Mouse (Mus musculus) gastrocnemius, adult 18-20 months (tissue): ENCODE measurements around the gene Polq. TPM values are rescaled to one million over a fixed set of nuclear protein-coding genes. Genes with fewer than 3 reads are reported as not detected.

Experiments
- DNase-seq: peaks from one replicate; pipeline ENCODE4 v3.0.0; 2021; ENCODE audit warnings: low spot score
- long read RNA-seq, 2 experiments: library from polyadenylated mRNA; stranded (forward); transcript quantifications; one replicate each; pipeline ENCODE4 v2.0.0; 2021
- total RNA-seq, 2 experiments: library from RNA; stranded (reverse); gene quantifications; 2 replicates each; pipeline ENCODE4 v1.2.3; 2021

The Polq gene
- under 1 TPM; 0.59 to 0.75 TPM for total RNA-seq
- long read RNA-seq, experiment 1 = 0 reads
- long read RNA-seq, experiment 2 = 0 reads

DNA sequence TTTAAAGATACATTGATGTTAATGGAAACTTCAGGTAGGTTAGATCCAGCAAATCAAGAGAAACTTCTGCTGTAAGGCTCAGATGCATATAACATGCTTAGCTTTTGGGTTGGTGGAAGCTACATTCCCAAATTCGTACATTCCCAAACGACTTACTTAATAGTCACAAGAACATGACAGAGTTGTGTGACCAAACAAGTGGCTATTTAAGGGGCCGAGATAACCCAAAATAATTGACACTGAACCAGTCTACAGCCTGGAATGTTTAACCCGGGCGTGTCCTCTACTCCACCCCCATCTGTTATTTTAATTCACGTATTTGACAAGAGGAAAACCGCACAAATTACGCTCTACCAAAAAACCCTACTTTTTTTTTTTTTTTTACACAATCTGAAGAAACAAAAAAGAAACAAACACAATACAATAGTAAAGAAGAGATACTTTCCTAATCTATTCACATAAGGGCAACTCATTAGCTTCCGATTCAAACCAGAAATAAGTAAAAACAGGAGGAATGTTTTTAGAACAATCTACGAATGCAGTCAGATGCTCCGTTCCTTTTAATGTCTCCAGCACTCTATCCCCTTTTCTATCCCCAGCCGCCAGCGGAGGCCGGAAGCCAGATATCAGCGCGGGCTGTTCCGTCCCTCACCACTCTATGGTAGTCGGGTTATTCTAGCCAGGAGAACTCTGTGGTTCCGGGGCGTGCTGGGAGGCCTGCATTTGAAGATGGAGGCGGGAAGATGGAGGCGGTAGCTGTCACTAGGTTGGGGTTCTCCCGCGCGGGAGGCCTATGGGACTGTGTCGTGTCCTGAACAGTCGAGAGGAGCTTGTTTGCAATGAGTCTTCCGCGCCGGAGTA is at the start of gene Polq:
Polq (plus strand) TSS at position 726 of the 861 bp plus-strand sequence.
- peak; percentile 95 for DNase-seq

DNA sequence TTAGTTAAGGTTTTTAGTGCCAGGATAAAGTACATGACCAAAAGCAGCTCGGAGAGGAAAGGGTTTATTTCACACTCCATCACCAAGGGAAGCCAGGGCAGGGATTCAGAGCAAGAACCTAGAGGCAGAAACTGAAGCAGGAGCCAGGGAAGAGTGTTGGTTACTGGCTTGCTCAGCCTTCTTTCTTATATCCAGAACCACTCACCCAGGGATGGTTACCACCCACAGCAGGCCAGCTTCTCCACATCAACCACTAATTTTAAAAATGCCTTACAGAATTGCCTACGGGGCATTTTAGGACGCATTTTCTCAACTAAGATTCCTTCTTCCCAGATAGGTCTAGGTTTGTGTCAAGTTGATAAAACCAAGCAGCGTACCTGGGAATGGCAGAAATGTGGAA is 48.2 kb upstream of the Polq start:
- DNase-seq = no peak

DNA sequence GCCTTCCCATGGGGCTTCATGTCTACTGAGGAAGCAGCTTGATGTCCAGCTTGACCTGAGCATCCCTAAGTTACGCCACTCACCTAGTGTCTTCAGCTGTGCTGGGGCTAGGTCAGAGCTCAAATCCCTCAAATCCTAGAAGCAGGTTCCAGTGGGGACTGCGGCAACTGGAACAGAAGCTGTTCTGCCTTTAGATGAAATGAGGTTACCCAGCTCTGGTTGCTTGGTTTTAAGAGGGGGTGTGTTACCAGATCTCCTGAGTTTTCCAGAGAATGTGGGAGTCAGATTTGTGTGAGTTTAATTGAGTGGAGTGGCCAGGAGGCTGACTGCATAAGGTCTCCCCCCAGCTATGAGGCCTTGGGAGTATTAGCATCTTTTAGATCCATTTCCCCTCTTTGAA is 32.5 kb upstream of the Polq start:
- DNase-seq = no peak

DNA sequence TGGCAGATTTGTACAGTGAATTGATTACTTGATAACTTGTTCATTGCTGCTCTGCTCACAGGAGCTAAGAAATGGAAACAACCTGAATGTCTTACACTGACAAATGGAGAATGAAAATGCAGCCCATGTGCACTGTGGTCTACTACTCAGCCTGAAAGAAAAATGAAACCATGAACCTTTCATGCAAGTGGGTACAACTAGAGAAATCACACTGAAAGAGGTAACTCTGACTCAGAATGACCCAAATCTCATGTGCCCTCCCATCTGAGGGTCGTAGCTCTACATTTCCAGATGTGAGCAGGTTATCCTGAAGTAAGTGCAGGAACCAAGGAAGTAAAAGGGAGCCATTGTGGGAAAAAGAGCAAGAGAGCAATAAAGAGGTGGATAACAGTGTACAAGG is 27.8 kb upstream of the Polq start:
- DNase-seq = no peak

DNA sequence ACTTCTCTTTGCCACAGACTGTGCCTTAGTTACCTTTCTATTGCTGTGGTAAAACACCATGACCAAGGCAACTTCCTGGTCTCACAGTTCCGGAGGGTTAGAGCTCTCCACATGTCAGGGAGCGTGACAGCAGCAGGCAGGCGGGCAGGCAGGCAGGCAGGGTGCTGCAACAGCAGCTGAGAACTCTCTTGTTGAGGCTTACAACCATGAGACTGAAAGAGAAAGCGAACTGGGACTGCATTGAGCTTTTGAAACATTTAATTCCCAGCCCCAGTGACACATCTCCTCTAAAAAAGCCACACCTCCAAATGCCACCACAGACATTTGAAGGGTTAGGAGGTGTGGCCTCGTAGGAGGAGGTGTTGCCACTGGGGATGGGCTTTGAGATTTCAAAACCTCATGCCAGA is 25.9 kb upstream of the Polq start:
- no peak for DNase-seq

DNA sequence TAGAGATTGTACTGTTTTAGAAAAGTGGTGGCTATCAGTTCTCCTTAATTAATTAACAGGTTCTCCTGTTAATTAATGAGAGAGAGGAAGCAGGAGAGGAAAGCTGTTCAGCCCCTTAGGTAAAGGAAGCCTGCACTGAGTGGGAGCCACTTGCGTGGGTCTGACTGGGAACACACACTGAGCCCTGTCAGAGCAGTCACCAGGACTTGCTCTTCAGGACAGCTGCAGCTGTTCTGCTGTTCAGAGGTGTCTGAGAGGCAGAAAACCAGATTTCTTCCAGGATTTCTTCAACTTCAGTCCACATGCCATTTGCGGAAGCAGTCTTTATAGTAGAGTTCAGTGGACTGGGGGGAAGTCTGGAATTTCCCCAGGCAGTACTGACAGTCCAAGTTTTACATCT is 24.2 kb upstream of the Polq start:
- DNase-seq = no peak

DNA sequence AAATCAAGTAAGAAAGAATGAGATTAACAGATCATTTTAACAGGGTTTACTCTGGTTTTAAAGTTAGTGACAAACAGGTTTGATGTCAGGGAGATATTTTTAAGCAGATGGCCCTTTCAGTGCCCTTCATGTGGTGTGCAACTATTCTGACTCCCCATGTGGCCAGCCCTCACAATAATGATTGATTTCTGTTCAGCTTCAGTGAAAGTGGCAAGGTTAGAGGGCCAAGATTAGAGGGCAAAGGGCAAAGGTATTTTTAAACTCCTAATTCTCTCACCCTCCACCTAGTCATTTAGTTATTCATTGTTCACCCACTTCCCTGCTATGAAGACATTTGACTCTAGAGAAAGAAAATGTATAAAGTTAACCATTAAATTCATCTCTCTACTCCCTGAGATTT is 23.5 kb upstream of the Polq start:
- no peak for DNase-seq

DNA sequence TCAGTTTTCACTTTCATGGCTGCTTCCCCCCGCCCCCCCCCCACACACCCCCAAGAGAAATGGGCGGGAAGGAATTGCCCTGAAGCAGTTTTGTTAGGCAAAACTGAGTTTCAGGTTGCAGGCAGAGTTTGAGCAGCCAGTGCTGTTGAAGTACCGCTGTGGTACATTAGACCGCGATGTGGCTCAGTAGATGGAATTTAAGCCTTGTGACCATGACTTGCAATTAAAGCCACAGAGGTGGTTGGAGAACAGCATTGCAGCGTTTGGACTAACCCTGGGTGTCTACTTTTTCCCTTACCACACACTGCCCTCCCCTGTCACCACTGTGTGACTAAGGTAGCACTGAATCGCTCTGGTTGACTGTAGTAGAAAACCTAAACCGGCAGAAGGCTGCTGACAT is 22.1 kb upstream of the Polq start:
- peak; percentile 73 for DNase-seq

DNA sequence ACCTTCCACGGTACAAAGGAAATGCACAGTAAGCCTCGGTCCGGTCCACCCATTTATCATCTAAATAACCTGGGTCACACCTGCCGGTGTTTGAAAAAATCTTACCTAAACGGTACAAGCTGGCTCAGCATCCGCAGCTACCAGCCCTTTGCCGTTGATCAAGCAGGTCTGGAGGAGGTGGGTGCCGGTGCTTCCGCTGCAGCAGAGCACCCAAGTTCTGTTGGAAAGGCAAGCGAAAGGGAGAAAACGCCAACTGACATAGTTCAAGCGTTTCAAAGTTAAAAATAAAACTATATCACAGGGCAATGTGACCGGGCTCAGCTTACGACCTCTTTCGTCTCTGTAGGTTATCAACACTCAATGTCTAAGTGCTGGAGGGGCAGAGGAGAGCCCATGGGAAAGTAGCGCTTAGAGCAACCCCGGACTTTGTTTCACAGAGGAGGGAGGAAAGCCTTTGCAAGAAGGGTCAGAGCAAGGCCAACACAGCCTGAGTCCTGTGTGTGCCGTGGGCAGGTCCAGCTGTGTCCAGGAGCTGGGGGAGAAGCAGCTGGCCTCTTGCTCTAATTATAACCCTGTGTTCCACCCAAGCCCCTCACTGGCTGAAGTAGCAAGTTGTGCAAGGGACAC is 21.5 kb upstream of the Polq start, which contains the start of gene Fbxo40:
Fbxo40 (minus strand) TSS at position 469 of the 627 bp plus-strand sequence.
- DNase-seq = peak; percentile 71

DNA sequence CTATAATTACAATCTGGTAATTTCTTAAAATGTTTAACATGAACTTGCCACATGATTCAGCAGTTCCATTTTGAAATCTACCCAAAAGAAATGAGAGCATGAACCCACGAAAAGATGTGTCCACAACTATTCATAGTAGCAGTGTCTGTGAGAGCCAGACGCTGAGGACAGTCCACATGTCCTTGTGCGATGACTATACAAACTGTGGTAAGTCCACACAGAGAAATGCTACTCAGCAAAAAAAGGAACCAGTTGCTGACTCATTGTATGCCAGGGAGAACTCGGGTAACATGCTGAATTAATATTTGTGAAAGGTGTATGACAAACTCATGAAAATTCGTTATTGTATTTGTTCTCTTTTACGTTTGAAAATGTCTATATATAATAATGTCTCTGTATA is 13.9 kb upstream of the Polq start:
- peak; percentile 44 for DNase-seq

DNA sequence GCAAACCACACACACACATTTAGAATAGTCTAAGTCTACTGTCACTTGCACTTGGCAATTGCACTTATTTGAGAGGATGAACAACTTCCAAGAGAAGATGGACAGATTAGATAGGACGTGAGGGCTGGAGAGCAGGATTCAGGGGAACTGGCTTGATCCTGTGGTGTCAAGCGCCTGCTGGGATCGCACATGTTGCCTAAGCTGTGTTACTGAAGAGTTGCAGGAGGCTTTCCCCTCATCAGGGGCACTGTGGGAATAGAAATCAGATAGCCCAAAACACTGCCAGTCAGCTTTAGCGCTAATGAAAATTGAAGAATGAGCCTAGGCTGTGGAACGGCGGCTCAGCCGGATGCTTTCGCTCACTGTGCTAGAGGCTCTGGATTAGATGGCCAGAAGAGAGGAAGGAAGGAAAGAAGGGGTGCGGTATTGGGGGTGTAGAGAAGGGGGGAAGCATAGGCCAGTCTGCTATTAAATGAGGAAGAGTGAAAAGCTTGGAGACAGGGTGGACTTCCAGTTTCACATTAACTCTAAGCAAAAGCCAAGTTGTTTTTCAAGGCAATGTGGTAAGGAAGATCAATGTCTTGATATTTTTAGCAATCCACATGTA is 12.1 kb upstream of the Polq start:
- DNase-seq = no peak

DNA sequence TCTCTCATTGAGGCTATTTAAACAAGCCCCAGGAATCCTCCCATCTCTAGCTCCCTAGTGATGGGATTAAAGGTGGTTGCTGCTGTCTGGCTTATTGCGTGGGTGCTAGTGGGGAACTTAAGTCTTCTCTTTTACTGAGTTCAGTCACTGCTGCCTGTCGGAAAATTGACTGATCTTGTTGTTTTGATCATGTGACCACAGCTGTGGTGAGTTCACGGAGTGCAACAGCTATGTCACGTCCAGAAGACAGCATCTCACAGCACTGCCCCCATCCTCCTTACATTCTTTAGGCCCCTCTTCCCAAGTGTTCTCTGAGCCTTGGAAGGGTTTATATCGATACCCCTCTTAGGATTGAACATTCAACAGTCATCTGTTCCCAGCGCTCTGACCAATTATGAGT is 2.3 kb upstream of the Polq start:
- no peak for DNase-seq

DNA sequence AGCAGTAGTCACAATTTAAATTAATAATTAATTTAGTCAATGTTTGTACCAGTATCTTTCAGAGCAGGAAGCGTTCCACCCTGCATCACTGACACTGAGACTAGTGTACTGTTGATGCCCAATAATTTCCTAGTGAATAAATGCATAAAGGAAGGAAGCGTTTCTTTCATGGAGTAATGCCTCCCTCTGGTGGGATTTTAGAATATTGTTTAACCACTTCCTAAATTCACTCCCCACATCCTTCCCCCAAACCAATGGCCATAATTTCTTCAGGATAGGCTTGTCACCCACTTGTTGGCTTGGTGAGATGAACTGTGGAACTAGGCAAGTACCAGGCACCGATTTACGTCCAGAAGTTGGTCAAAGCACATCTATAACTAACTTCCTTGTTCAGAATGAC is 1.2 kb upstream of the Polq start:
- DNase-seq = peak; percentile 64

DNA sequence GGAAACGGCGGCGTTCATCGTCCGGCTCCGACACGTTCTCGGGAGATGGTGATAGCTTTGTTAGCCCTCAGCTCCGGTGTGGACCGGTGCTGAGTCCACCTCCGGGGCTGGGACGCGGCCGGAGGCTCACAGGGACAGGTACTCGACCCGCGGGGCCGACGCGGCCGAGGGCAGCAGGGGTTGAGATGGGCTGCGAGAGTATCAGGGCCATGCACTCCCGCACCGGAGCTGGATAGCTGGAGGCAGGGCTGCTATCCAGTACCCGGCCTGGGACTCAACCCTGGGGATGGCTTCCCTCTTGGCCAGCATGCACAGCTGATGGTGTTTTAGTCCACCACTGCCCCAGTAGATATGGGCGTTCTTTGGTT is 320 bp downstream of the Polq start:
- DNase-seq = no peak

DNA sequence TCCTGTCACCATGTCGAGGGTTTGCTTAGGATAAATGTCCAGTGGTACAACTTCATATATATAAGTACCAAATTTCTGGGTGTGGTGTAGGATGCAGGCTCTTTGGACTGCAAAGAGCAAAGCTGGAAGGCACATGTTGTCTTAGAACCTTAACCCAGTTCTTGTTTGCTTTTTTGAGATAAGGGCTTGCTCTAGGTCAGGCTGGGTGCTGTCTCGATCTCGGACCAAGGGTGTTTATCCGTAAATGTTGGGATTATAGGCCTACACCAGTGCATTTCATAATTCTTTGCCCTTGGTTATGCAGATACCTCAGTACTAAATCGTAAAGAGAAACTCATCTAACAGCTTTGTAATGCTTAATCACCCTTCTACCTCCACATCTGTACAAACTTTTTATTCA is 750 bp downstream of the Polq start:
- DNase-seq = no peak

DNA sequence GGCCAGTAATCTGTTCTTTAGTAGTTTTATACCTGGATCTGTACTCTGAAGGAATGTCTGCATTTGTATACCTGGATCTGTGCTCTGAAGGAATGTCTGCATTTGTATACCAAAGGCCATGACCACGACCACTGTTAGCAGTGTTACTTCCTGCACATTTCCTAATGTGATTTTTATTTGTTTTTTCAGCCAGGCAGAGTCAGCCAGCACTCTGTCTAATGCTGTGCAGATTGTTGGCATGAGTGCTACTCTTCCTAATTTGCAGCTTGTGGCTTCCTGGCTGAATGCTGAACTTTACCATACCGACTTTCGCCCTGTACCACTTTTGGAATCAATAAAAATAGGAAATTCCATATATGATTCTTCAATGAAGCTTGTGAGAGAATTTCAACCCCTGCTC is 16.0 kb downstream of the Polq start:
- no peak for DNase-seq

DNA sequence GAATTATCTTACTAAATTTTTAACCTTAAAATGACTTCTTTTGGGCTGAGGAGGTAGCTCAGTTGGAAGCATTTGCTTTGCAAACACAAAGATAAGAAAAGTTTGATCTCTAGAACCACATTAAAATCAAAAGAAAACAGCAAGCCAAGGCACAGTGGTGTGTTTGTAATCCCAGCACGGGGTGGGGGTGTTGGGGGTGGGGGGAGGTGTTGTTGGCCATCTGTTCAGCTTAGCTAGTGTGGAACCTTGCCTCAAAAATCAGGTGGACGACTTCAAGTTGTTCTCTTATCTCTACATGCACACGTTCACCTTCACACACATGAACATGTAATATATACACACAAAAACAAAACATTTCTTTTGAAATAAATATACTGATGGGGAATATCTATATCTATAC is 20.4 kb downstream of the Polq start:
- DNase-seq = no peak

DNA sequence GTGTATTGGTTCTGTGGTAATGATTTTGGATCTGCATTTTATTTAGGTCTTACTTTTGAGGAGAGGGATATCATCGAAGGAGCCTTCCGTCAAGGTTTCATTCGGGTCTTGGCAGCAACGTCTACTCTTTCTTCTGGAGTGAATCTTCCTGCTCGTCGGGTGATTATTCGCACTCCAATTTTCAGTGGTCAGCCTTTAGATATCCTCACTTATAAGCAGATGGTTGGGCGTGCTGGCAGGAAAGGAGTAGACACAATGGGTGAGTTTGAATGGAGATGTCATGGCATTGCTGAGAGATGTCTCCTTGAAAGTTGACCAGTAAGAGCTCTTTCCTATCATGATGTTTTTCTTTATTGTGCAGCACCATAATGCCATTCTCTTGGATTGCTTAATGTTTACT is 23.2 kb downstream of the Polq start:
- no peak for DNase-seq

DNA sequence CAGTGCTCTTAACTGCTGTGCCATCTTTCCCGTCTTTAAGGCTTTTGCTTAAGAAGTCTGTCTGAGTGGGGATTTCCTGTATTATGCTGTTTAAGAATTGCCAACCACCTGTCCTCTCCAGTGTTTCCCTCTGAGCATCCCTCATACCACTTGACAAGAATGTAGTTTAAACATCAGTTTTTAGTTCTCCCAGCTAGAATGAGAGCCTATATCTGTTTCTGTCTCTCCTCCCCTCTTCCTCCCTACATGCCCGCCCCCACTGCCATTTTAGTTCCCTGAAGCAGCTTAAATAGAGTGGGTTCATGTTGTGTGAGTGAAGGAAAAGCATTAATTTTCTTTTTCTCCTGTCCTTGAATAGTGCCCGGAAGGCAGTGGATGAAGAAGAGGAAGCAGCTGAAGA is 48.0 kb downstream of the Polq start:
- no peak for DNase-seq

DNA sequence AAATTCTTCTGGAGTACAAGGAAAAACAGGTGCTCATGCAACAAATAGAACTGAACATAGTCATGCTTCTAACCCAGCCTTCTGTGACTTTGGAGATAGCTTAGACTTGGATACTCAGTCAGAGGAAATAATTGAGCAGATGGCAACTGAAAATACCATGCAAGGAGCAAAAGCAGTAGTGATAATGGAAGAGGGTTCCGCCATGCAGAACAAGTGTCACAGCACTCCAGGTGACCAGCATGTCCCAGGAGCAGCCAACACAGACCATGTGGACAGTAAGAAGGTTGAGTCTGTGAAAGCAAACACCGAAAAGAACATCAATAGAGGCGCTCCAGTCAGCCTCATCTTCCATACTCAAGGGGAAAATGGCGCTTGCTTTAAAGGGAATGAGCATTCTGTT is 49.7 kb downstream of the Polq start:
- DNase-seq = no peak

DNA sequence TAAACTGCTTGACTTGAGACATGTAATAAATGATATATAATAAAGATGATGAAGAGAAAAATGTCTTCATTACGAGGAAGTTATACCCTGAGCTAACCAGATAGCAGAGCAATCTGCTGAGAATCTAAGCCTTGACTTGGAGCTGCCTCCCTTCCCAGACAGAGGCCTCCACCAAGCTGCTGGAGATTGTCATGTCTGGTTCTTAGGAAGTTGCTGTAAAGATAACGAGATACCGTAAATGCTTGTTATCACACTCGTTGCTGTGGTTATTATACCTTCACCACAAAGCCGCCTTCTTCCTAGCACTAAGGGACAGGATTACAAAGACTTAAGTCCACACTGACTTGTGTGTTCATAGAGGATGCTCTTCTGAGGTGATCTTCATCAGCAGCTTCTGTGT is 60.8 kb downstream of the Polq start:
- no peak for DNase-seq

DNA sequence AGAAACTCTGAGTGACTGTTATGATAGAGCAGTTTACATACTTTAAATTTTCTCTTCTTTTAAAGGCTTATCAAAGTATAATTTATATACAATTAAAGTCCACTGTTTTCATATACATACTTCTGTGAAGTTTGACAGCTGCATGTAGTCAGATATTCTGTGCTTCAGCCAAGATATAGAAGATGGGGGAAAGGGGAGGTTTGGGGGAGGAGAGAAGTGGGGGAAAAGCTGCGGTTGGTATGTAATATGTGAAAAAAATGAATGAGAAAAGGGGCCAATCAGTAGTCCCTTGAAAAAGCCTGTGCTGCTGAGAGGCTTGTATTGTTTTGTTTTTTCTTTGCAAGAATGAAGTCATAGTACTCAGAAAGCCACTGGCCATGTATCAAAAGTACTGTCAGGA is 78.1 kb downstream of the Polq start:
- no peak for DNase-seq
